30 mouse cellular contexts compared by ENCODE assay signal in the genomic region with DNA sequence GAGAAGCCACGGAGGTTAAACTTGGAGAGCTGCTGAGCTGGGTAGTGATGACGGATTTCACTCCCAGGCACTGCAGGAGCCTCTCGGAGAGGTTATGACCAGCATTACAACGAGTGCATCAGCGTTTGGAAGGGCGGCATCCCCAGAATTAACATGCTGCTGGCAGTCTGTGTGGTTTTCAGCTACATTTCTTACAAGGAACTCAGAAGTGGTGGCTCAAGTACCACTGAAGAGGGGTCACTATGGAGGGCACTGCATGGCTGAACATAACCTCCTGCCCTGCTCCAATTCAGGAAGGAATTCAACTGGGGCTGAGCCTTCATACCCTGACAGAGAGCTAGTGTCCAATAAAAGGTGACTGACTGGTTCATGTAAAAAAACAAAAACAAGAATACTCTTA. TPM values are rescaled to one million over a fixed set of nuclear protein-coding genes. Genes with fewer than 3 reads are reported as not detected.
DNase-seq lines count a peak whose midpoint lies in the region; ATAC-seq and TF ChIP-seq lines count a peak whose summit lies in the region.
"Had no signal": no experiment of that assay in that cellular context is flagged by ENCODE, and none has a peak within 500 bp of the region (broad histone marks: within the 10 kb centered on the region; RNA-seq: fewer than 3 reads in every experiment).

No protein-coding gene starts in this region.

- TF ChIP-seq EP300 in lung, postnatal 0 days (IDR thresholded peaks at IDR 0.05): no peak

- H3K27me3 ChIP-seq in lung, postnatal 0 days (replicated peaks; ENCODE audit: insufficient read depth, low read length): no peaks in the 10 kb centered on the region
- H3K27me3 ChIP-seq: CH12.LX; embryonic facial prominence, embryonic 13.5 days; embryonic facial prominence, embryonic 15.5 days; forebrain, embryonic 12.5 days; Patski had no signal

- DNase-seq in heart, adult 11 months: peak; percentile 73
- no peak for DNase-seq in heart, adult 9 months (ENCODE audit: low spot score in 2 of 2)
- DNase-seq in lung, postnatal 0 days (ENCODE audit: low spot score): peak; percentile 32
- peak; percentile 23 for DNase-seq in lung, postnatal 14 days
- DNase-seq in lung, postnatal 36 days: peak; percentile 54
- DNase-seq in c-Kit-positive CD71-positive TER-119-positive erythroid progenitor cells, embryonic 14.5 days (ENCODE audit: low spot score): no peak
- no peak for DNase-seq in right cerebral cortex, adult 18-20 months
- DNase-seq: adrenal gland, adult 8-10 months; adrenal gland, postnatal 14 days; adrenal gland, postnatal 36 days; B cell, adult 2 months; cerebellum, adult 11 months; cerebellum, adult 18-20 months; cerebellum, adult 8-10 months; cerebellum, adult 9-11 months; cerebellum, postnatal 14 days; cerebellum, postnatal 36 days; embryo, embryonic 11 days had no signal

- no peaks in the 10 kb centered on the region for H3K36me3 ChIP-seq in lung, postnatal 0 days (ENCODE audit: insufficient read depth, low read length)

- no peak overlapping the region for H3K4me2 ChIP-seq in lung, postnatal 0 days (replicated peaks; ENCODE audit: low read depth, low read length)
- H3K4me2 ChIP-seq: embryonic facial prominence, embryonic 13.5 days; embryonic facial prominence, embryonic 15.5 days; forebrain, embryonic 12.5 days had no signal

- no peaks in the 10 kb centered on the region for H3K4me1 ChIP-seq in lung, postnatal 0 days (ENCODE audit: insufficient read depth, low read depth, low read length)
- H3K4me1 ChIP-seq: embryonic facial prominence, embryonic 13.5 days; embryonic facial prominence, embryonic 15.5 days; forebrain, embryonic 10.5 days; forebrain, embryonic 12.5 days had no signal

- no peak overlapping the region for H3K27ac ChIP-seq in lung, postnatal 0 days (ENCODE audit: low read length)
- H3K27ac ChIP-seq: embryonic facial prominence, embryonic 13.5 days; embryonic facial prominence, embryonic 15.5 days; forebrain, embryonic 10.5 days; forebrain, embryonic 12.5 days had no signal

- H3K9me3 ChIP-seq in lung, postnatal 0 days (ENCODE audit: low read length): no peaks in the 10 kb centered on the region
- H3K9me3 ChIP-seq: embryonic facial prominence, embryonic 13.5 days; embryonic facial prominence, embryonic 15.5 days; forebrain, embryonic 10.5 days; forebrain, embryonic 12.5 days; G1E had no signal

- no peak overlapping the region for H3K9ac ChIP-seq in lung, postnatal 0 days (replicated peaks; ENCODE audit: low read depth)
- H3K9ac ChIP-seq: embryonic facial prominence, embryonic 13.5 days; embryonic facial prominence, embryonic 15.5 days; forebrain, embryonic 12.5 days had no signal

- 68% methylated on average over 6 of the region's 6 CpGs for WGBS in lung, postnatal 0 days

- no peak for TF ChIP-seq CTCF in lung, postnatal 0 days (IDR thresholded peaks at IDR 0.05)

- peak; percentile 65 for ATAC-seq in lung, postnatal 0 days
- no peak for ATAC-seq in megakaryocyte-erythroid progenitor cell, adult 5-6 weeks (replicated peaks; ENCODE audit: low FRiP score, low TSS enrichment, poor library complexity, severe bottlenecking)
- ATAC-seq: activated CD4-positive, CD25-positive, alpha-beta regulatory T cell, adult 4 months; CD4-positive, CD25-positive, alpha-beta regulatory T cell, adult 4 months; forebrain, embryonic 14.5 days; Patski had no signal

- H3K4me3 ChIP-seq in lung, postnatal 0 days (ENCODE audit: low read depth, low read length): no peak overlapping the region
- H3K4me3 ChIP-seq: embryonic facial prominence, embryonic 13.5 days; embryonic facial prominence, embryonic 15.5 days; erythroblast, embryonic 14.5 days; forebrain, embryonic 10.5 days; forebrain, embryonic 12.5 days had no signal

RNA-seq across cellular contexts. Expression of a gene that starts 49.6 kb away (rescaled TPM):
- 41.9 and 44.1 TPM in 2 replicates for polyA plus RNA-seq in lung, postnatal 0 days (2015; fragmentation: Nextera tagmentation; extraction: Ambion mirVana)
- 15.4 and 16.9 TPM in 2 replicates for total RNA-seq in megakaryocyte-erythroid progenitor cell, adult 5-6 weeks (2014; fragmentation: Nextera tagmentation)
- total RNA-seq in megakaryocyte-erythroid progenitor cell, adult 5-6 weeks (2017): 21.4 and 54.4 TPM in 2 replicates

Comparison
In these comparisons a context has a peak if more than half of its experiments do, and no peak if none do; other contexts are left out.
1. DNase-seq: peak in heart, adult 11 months (single experiment), lung, postnatal 0 days (single experiment), lung, postnatal 14 days (single experiment) and lung, postnatal 36 days (single experiment); none in heart, adult 9 months (0 of 2), c-Kit-positive CD71-positive TER-119-positive erythroid progenitor cells, embryonic 14.5 days (single experiment) and right cerebral cortex, adult 18-20 months (single experiment).